Mouse (Mus musculus): ENCODE measurements around the gene Zdhhc25. TPM values are rescaled to one million over a fixed set of nuclear protein-coding genes. Genes with fewer than 3 reads are reported as not detected.
A peak's percentile ranks its signal among the peaks of the same experiment; 100 is the strongest.

The Zdhhc25 gene
- polyA plus RNA-seq, 1 experiment: not detected

DNA sequence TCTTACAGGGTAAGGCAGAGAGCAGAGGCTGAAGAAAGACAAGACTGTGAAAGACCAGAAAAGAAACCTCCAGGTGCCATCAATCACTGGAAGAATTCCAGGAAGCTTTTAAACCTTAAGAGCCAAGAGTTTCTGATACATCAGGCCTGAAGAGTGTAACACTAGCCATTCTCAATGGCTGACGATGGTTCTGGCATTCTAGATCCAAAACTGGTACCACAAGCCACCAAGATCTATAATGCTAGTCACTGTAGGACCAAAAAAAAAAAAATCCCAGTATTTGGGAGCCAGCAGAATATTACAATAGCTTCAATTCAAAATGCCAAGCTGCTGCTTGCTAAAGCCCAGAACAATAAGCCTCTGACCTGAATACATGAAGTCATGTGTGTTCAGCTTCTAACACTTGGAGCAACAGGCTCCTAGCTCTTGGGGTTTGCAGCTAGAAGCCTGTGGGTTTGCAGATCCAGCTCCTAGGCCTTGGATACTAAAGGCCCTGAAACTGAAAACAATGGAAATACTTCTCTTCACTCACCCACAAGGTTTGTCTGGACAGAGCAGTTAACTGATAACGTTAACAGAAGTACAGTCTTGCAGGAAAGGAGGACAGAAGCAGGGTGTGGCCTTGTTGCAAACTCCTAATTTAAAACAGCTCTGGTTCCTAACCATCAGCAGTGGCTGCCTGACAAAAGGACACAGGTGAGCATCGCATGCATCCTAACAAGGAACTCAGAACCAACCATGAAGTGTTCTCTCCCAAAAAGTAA, 25.4 kb downstream of the Zdhhc25 start:
- TF ChIP-seq POLR2A (IDR thresholded peaks at IDR 0.05; ENCODE audit: borderline replicate concordance, low read depth, low read length) (no peak), CTCF (IDR thresholded peaks at IDR 0.05; ENCODE audit: low read depth, low read length) (no peak)
- Histone ChIP-seq H3K4me1 (ENCODE audit: control insufficient read depth, insufficient read depth, low read length) (no peaks in the 10 kb centered on the region), H3K4me3 (ENCODE audit: insufficient read depth, low read length) (no peak overlapping the region), H3K27ac (ENCODE audit: insufficient read depth, low read depth, low read length) (no peak overlapping the region)

DNA sequence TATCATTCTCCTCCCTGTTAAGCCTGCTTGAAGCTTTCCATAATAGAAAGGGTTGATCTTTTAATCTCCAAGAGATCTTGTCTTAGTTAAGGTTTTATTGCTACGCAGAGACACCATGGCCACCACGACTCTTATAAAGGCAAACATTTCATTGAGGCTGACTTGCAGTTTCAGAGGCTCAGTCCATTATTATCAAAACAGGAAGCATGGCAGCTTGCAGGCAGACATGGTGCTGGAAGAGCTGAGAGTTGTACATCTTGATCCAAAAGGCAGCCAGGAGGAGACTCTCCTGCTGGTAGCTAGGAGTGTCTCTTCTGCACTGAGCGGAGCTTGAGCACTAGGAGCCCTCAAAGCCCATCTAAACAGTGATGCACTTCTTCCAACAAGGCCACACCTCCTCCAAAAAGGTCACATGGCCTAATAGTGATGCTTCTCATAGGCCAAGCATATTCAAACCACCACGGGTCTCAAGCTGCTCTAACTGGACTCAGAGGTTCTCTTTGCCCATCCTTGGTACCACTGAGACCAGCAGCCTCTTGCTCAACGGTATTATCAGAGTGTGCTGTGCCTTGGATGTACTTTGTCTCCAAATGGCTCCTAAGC, 26.9 kb downstream of the Zdhhc25 start:
- Histone ChIP-seq H3K4me1 (ENCODE audit: control insufficient read depth, insufficient read depth, low read length) (no peaks in the 10 kb centered on the region), H3K27ac (ENCODE audit: insufficient read depth, low read depth, low read length) (no peak overlapping the region), H3K4me3 (ENCODE audit: insufficient read depth, low read length) (no peak overlapping the region)
- TF ChIP-seq POLR2A (IDR thresholded peaks at IDR 0.05; ENCODE audit: borderline replicate concordance, low read depth, low read length) (no peak), CTCF (IDR thresholded peaks at IDR 0.05; ENCODE audit: low read depth, low read length) (no peak)

DNA sequence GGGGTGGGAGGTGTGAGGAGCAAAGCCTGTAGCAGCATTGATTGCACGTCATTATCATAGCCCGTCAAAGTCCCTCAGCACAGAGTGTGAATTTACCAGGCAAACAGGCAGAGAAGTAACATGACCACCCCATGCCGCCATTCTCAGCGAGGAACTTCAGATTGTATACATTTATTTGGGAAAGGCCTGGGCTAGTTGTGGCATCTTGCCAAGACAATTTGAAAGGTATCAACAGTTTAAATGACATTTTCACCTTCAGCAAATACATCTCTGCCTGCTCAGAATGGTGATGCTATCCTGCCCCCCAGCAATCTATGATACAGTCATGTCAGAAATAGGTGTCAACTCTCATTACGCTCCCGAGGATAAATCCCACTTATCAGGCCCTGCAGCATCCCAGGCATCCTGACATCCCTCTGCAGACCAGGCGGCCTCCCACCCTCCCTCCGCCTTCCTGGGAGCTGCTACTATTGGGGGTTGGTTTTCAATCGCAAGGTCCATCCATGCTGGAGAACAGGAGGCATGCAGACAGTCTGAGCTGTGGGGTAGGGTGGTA, 28.8 kb downstream of the Zdhhc25 start:
- H3K4me1 ChIP-seq (ENCODE audit: control insufficient read depth, insufficient read depth, low read length): no peaks in the 10 kb centered on the region
- TF ChIP-seq POLR2A (IDR thresholded peaks at IDR 0.05; ENCODE audit: borderline replicate concordance, low read depth, low read length) (no peak), CTCF (IDR thresholded peaks at IDR 0.05; ENCODE audit: low read depth, low read length) (no peak)
- no peak overlapping the region for H3K4me3 ChIP-seq (ENCODE audit: insufficient read depth, low read length)
- no peak overlapping the region for H3K27ac ChIP-seq (ENCODE audit: insufficient read depth, low read depth, low read length)

DNA sequence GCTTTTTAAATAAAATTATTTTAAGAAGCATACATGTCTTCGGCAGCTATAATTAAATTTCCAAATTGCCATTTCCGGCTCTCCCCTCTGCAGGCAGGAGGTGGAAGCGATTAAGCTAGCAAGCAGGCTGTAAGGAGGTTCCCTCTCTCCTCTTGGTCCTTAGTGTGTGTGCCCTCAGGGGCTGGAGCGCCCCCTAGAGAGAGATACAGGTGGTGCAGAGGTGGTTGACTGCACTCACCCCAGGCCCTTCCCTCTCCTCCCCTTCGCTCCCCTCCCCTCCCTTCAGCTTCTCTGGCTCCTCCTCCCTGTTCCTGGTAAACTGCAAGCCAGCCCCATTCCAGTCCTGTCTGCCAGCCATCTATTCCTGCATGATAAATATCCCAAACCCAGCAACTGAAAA, 35.1 kb downstream of the Zdhhc25 start:
- H3K4me3 ChIP-seq (ENCODE audit: insufficient read depth, low read length): no peak overlapping the region
- TF ChIP-seq POLR2A (IDR thresholded peaks at IDR 0.05; ENCODE audit: borderline replicate concordance, low read depth, low read length) (no peak), CTCF (IDR thresholded peaks at IDR 0.05; ENCODE audit: low read depth, low read length) (0 out of 2 replicates have a peak, but pooled peaks have one; percentile 11)
- no peaks in the 10 kb centered on the region for H3K4me1 ChIP-seq (ENCODE audit: control insufficient read depth, insufficient read depth, low read length)
- H3K27ac ChIP-seq (ENCODE audit: insufficient read depth, low read depth, low read length): no peak overlapping the region

DNA sequence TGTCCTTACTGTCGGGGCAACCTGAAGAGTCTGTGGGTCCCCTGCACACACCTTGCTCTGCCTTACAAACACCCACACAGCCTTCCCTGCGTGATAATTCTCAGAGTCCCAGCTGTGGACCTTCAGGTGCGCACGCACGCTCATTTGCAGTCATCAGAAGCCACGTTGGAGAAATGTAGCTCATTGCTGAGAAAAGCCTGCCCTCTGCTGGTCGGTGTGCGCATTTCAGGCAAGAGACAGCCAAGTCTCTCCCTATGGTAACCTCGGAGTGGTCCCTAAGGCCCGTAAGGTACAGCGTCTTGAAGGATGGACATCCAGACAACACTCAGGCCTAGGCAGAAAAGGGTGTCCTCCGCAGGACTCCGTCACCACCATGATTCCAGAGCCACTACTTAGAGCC, 50.9 kb downstream of the Zdhhc25 start:
- H3K4me1 ChIP-seq (ENCODE audit: control insufficient read depth, insufficient read depth, low read length): no peaks in the 10 kb centered on the region
- no peak overlapping the region for H3K27ac ChIP-seq (ENCODE audit: insufficient read depth, low read depth, low read length)
- no peak overlapping the region for H3K4me3 ChIP-seq (ENCODE audit: insufficient read depth, low read length)
- TF ChIP-seq CTCF (IDR thresholded peaks at IDR 0.05; ENCODE audit: low read depth, low read length) (peak; percentile 71), POLR2A (IDR thresholded peaks at IDR 0.05; ENCODE audit: borderline replicate concordance, low read depth, low read length) (no peak)

Other genes with a start within 250 kb of the Zdhhc25 start
- 42.1 and 44.9 TPM in 2 replicates for gene Brd1, start 133.9 kb downstream of the Zdhhc25 start, polyA plus RNA-seq (2012; ENCODE audit: insufficient read depth, insufficient read length, missing spikeins)
- 18.1 and 20.5 TPM in 2 replicates for gene Zbed4, start 151.4 kb downstream of the Zdhhc25 start, polyA plus RNA-seq (2012; ENCODE audit: insufficient read depth, insufficient read length, missing spikeins)
- 10.2 and 10.3 TPM in 2 replicates for gene Alg12, start 219.0 kb downstream of the Zdhhc25 start, polyA plus RNA-seq (2012; ENCODE audit: insufficient read depth, insufficient read length, missing spikeins)
- gene Creld2, start 219.3 kb downstream of the Zdhhc25 start, polyA plus RNA-seq (2012; ENCODE audit: insufficient read depth, insufficient read length, missing spikeins): 23.0 and 24.4 TPM in 2 replicates